In genomic region chr7:101030756-101031155, GRCm38 (mm10) we compare ENCODE assay signal across 12 mouse cellular contexts. TPM values are rescaled to one million over a fixed set of nuclear protein-coding genes. Genes with fewer than 3 reads are reported as not detected.
DNase-seq lines count a peak whose midpoint lies in the region; ATAC-seq and TF ChIP-seq lines count a peak whose summit lies in the region.
"Had no signal": no experiment of that assay in that cellular context is flagged by ENCODE, and none has a peak within 500 bp of the region (broad histone marks: within the 10 kb centered on the region; RNA-seq: fewer than 3 reads in every experiment).

No protein-coding gene starts in this region.

- no peaks in the 10 kb centered on the region; the same call in 1 of the 2 replicates for H3K4me1 ChIP-seq in heart, embryonic 12.5 days (replicated peaks)
- no peaks in the 10 kb centered on the region for H3K4me1 ChIP-seq in midbrain, postnatal 0 days (ENCODE audit: insufficient read depth, low read length)
- H3K4me1 ChIP-seq in midbrain, embryonic 15.5 days, result no peaks in the 10 kb centered on the region
- peaks cover 12% of the 10 kb centered on the region; the same call in 1 of the 2 replicates for H3K4me1 ChIP-seq in stomach, embryonic 16.5 days (ENCODE audit: control insufficient read depth, insufficient read depth, low read length)
- no peaks in the 10 kb centered on the region for H3K4me1 ChIP-seq in forebrain, postnatal 0 days (ENCODE audit: insufficient read depth)

- DNase-seq in heart, adult 18-20 months, result peak; percentile 65 to 73
- peak; percentile 51 for DNase-seq in midbrain, postnatal 0 days (ENCODE audit: low spot score)
- peak; percentile 68 to 73 for DNase-seq in cerebellum, postnatal 36 days
- DNase-seq in forebrain, postnatal 0 days, result no peak
- DNase-seq in thymus, postnatal 0 days (ENCODE audit: low spot score), result no peak

- ATAC-seq in heart, embryonic 12.5 days (ENCODE audit: insufficient number of reproducible peaks, low FRiP score), result no peak
- no peak for ATAC-seq in midbrain, postnatal 0 days (ENCODE audit: low FRiP score)
- ATAC-seq in midbrain, embryonic 15.5 days (replicated peaks), result no peak
- ATAC-seq in stomach, embryonic 16.5 days (ENCODE audit: insufficient read depth, low FRiP score), result peak; percentile 65; the same call in 1 of the 2 replicates
- no peak for ATAC-seq in forebrain, postnatal 0 days
- ATAC-seq: CD4-positive, CD25-positive, alpha-beta regulatory T cell, adult 4 months; forebrain, embryonic 16.5 days had no signal

- TF ChIP-seq CTCF in midbrain, postnatal 0 days (IDR thresholded peaks at IDR 0.05), result no peak
- TF ChIP-seq CTCF in forebrain, postnatal 0 days (IDR thresholded peaks at IDR 0.05; ENCODE audit: low read depth), result no peak

- H3K9ac ChIP-seq in heart, embryonic 12.5 days, result no peak overlapping the region
- H3K9ac ChIP-seq in midbrain, postnatal 0 days (replicated peaks; ENCODE audit: low read length, poor library complexity, severe bottlenecking), result no peak overlapping the region
- no peak overlapping the region for H3K9ac ChIP-seq in midbrain, embryonic 15.5 days
- peak overlapping the region; percentile 25; the same call in 1 of the 2 replicates for H3K9ac ChIP-seq in stomach, embryonic 16.5 days (ENCODE audit: low read length)
- no peak overlapping the region for H3K9ac ChIP-seq in forebrain, postnatal 0 days
- H3K9ac ChIP-seq: liver, embryonic 15.5 days had no signal

- H3K27ac ChIP-seq in heart, embryonic 12.5 days (ENCODE audit: poor library complexity, severe bottlenecking), result no peak overlapping the region
- H3K27ac ChIP-seq in midbrain, postnatal 0 days (ENCODE audit: low read depth, low read length), result no peak overlapping the region
- no peak overlapping the region for H3K27ac ChIP-seq in midbrain, embryonic 15.5 days
- H3K27ac ChIP-seq in stomach, embryonic 16.5 days (ENCODE audit: low read length), result 0 out of 2 replicates have a peak overlapping the region, but pooled peaks have one; percentile 38
- no peak overlapping the region for H3K27ac ChIP-seq in forebrain, postnatal 0 days (ENCODE audit: low read depth, low read length)
- H3K27ac ChIP-seq: left cerebral cortex, adult 2 months; liver, embryonic 15.5 days had no signal

- no peaks in the 10 kb centered on the region; the same call in 1 of the 2 replicates for H3K27me3 ChIP-seq in heart, embryonic 12.5 days (replicated peaks)
- no peaks in the 10 kb centered on the region for H3K27me3 ChIP-seq in midbrain, postnatal 0 days (ENCODE audit: insufficient read depth, low read length)
- no peaks in the 10 kb centered on the region for H3K27me3 ChIP-seq in midbrain, embryonic 15.5 days (replicated peaks)
- H3K27me3 ChIP-seq in stomach, embryonic 16.5 days (ENCODE audit: control insufficient read depth, insufficient read depth, low read length), result no peaks in the 10 kb centered on the region
- no peaks in the 10 kb centered on the region for H3K27me3 ChIP-seq in forebrain, postnatal 0 days (ENCODE audit: insufficient read depth, low read length)

- H3K4me2 ChIP-seq in heart, embryonic 12.5 days, result no peak overlapping the region
- H3K4me2 ChIP-seq in midbrain, postnatal 0 days (ENCODE audit: low read depth, low read length, poor library complexity, severe bottlenecking), result no peak overlapping the region
- H3K4me2 ChIP-seq in midbrain, embryonic 15.5 days, result no peak overlapping the region
- H3K4me2 ChIP-seq in stomach, embryonic 16.5 days (ENCODE audit: low read depth, low read length), result no peak overlapping the region
- H3K4me2 ChIP-seq in forebrain, postnatal 0 days (ENCODE audit: low read depth), result no peak overlapping the region
- H3K4me2 ChIP-seq: liver, embryonic 15.5 days had no signal

- H3K4me3 ChIP-seq in heart, embryonic 12.5 days, result no peak overlapping the region
- no peak overlapping the region for H3K4me3 ChIP-seq in midbrain, postnatal 0 days (ENCODE audit: low read depth, low read length)
- no peak overlapping the region for H3K4me3 ChIP-seq in midbrain, embryonic 15.5 days
- H3K4me3 ChIP-seq in stomach, embryonic 16.5 days (replicated peaks; ENCODE audit: low read length), result no peak overlapping the region
- H3K4me3 ChIP-seq in forebrain, postnatal 0 days (ENCODE audit: low read depth, low read length), result no peak overlapping the region
- H3K4me3 ChIP-seq: left cerebral cortex, adult 2 months; liver, embryonic 15.5 days had no signal

- no peaks in the 10 kb centered on the region for H3K9me3 ChIP-seq in heart, embryonic 12.5 days (replicated peaks)
- H3K9me3 ChIP-seq in midbrain, postnatal 0 days (ENCODE audit: low read length), result no peaks in the 10 kb centered on the region
- no peaks in the 10 kb centered on the region for H3K9me3 ChIP-seq in midbrain, embryonic 15.5 days
- no peaks in the 10 kb centered on the region for H3K9me3 ChIP-seq in stomach, embryonic 16.5 days (replicated peaks; ENCODE audit: control insufficient read depth, low read length)
- H3K9me3 ChIP-seq in forebrain, postnatal 0 days (ENCODE audit: low read length), result no peaks in the 10 kb centered on the region
- H3K9me3 ChIP-seq: liver, embryonic 15.5 days had no signal

- no peaks in the 10 kb centered on the region for H3K36me3 ChIP-seq in heart, embryonic 12.5 days
- no peaks in the 10 kb centered on the region for H3K36me3 ChIP-seq in midbrain, postnatal 0 days (ENCODE audit: insufficient read depth, low read length)
- no peaks in the 10 kb centered on the region for H3K36me3 ChIP-seq in midbrain, embryonic 15.5 days (replicated peaks)
- no peaks in the 10 kb centered on the region for H3K36me3 ChIP-seq in stomach, embryonic 16.5 days (ENCODE audit: control insufficient read depth, insufficient read depth, low read length)
- H3K36me3 ChIP-seq in forebrain, postnatal 0 days (ENCODE audit: insufficient read depth), result no peaks in the 10 kb centered on the region
- H3K36me3 ChIP-seq: liver, embryonic 15.5 days had no signal

RNA-seq across cellular contexts. Expression of gene P2ry2, which starts 18.1 kb away (rescaled TPM):
- 10 to 100 TPM; 19.5 to 20.1 TPM for total RNA-seq in heart, adult 18-20 months (2021)
- polyA plus RNA-seq in heart, embryonic 12.5 days (2016; fragmentation: Nextera tagmentation; extraction: Ambion mirVana), result 1.1 and 1.2 TPM in 2 replicates
- total RNA-seq in midbrain, postnatal 0 days (2014; rRNA removed), result 0.44 and 0.85 TPM in 2 replicates
- polyA plus RNA-seq in midbrain, postnatal 0 days (2015; fragmentation: Nextera tagmentation; extraction: Ambion mirVana), result 0.16 and 0.28 TPM in 2 replicates
- polyA plus RNA-seq in midbrain, embryonic 15.5 days (2015; fragmentation: Nextera tagmentation; extraction: Ambion mirVana), result 0.13 and 0.17 TPM in 2 replicates
- 8.5 and 12.0 TPM in 2 replicates for polyA plus RNA-seq in stomach, embryonic 16.5 days (2015; fragmentation: Nextera tagmentation; extraction: Ambion mirVana)
- 0.38 and 0.67 TPM in 2 replicates for total RNA-seq in forebrain, postnatal 0 days (2014; rRNA removed)
- 0.24 and 0.40 TPM in 2 replicates for polyA plus RNA-seq in forebrain, postnatal 0 days (2015; fragmentation: Nextera tagmentation; extraction: Ambion mirVana)
- 1.6 TPM in 2 replicates for polyA plus RNA-seq in thymus, postnatal 0 days (2015; fragmentation: Nextera tagmentation; extraction: Ambion mirVana)
- polyA plus RNA-seq: CD4-positive, CD25-positive, alpha-beta regulatory T cell, adult 4 months; forebrain, embryonic 16.5 days had no signal

RNA-seq across cellular contexts. Expression of gene P2ry6, which starts 56.3 kb away (rescaled TPM):
- 1 to 10 TPM; 3.2 TPM for total RNA-seq in heart, adult 18-20 months (2021)
- polyA plus RNA-seq in heart, embryonic 12.5 days (2016; fragmentation: Nextera tagmentation; extraction: Ambion mirVana), result 2.3 and 2.6 TPM in 2 replicates
- total RNA-seq in midbrain, postnatal 0 days (2014; rRNA removed), result 2.0 and 4.3 TPM in 2 replicates
- 2.7 and 3.3 TPM in 2 replicates for polyA plus RNA-seq in midbrain, postnatal 0 days (2015; fragmentation: Nextera tagmentation; extraction: Ambion mirVana)
- 3.2 and 3.6 TPM in 2 replicates for polyA plus RNA-seq in midbrain, embryonic 15.5 days (2015; fragmentation: Nextera tagmentation; extraction: Ambion mirVana)
- polyA plus RNA-seq in stomach, embryonic 16.5 days (2015; fragmentation: Nextera tagmentation; extraction: Ambion mirVana), result 7.9 and 8.6 TPM in 2 replicates
- total RNA-seq in forebrain, postnatal 0 days (2014; rRNA removed), result 1.2 and 2.3 TPM in 2 replicates
- 3.1 and 3.8 TPM in 2 replicates for polyA plus RNA-seq in forebrain, postnatal 0 days (2015; fragmentation: Nextera tagmentation; extraction: Ambion mirVana)
- 6.0 and 6.4 TPM in 2 replicates for polyA plus RNA-seq in thymus, postnatal 0 days (2015; fragmentation: Nextera tagmentation; extraction: Ambion mirVana)
- polyA plus RNA-seq: CD4-positive, CD25-positive, alpha-beta regulatory T cell, adult 4 months had no signal

Comparison
In these comparisons a context has a peak if more than half of its experiments do, and no peak if none do; other contexts are left out.
1. DNase-seq: peak in heart, adult 18-20 months (2 of 2), midbrain, postnatal 0 days (single experiment) and cerebellum, postnatal 36 days (2 of 2); none in forebrain, postnatal 0 days (single experiment) and thymus, postnatal 0 days (single experiment).